Mouse (Mus musculus) midbrain, embryonic 10.5 days (tissue): ENCODE results near the gene Sema3a. TPM values are rescaled to one million over a fixed set of nuclear protein-coding genes. Genes with fewer than 3 reads are reported as not detected.

ENCODE experiments used
- DNase-seq: peaks from one replicate; pipeline ENCODE4 v3.0.0-alpha.2; 2017; ENCODE audit warnings: low spot score
- H3K27ac ChIP-seq: fragments of 300-500 bp; sonication (generic); replicated peaks from 2 replicates; pipeline ENCODE4 v1.5.1; 2016; ENCODE audit warnings: mild to moderate bottlenecking
- H3K27me3 ChIP-seq: fragments of 300-500 bp; sonication (generic); 2 replicates; pipeline ENCODE4 v1.6.1; 2016; ENCODE audit warnings: low read depth, mild to moderate bottlenecking; ENCODE audit not compliant: poor library complexity, severe bottlenecking
- H3K36me3 ChIP-seq: fragments of 300-500 bp; sonication (generic); 2 replicates; pipeline ENCODE4 v1.6.1; 2016; ENCODE audit warnings: mild to moderate bottlenecking, moderate library complexity
- H3K4me1 ChIP-seq: fragments of 300-500 bp; sonication (generic); 2 replicates; pipeline ENCODE4 v1.6.1; 2016
- H3K4me3 ChIP-seq: fragments of 300-500 bp; sonication (generic); 2 replicates; pipeline ENCODE4 v1.5.1; 2016; ENCODE audit warnings: mild to moderate bottlenecking, moderate library complexity
- H3K9me3 ChIP-seq: fragments of 300-500 bp; sonication (generic); replicated peaks from 2 replicates; pipeline ENCODE4 v1.6.1; 2016; ENCODE audit warnings: mild to moderate bottlenecking
- WGBS: fragments of 180-500 bp; shearing (Covaris S2); methylation state at CpG from one replicate; pipeline ENCODE4 v1.1.7; 2016; 5-methylcytosine and 5-hydroxymethylcytosine counted together
- polyA plus RNA-seq: library from polyadenylated mRNA; unstranded; fragments of >200 nt; fragmentation: Nextera tagmentation; extraction: Ambion mirVana; gene quantifications from 2 replicates; pipeline ENCODE4 v1.2.1, GENCODE M21; 2016

Gene Sema3a
- polyA plus RNA-seq, 1 experiment from 2014 or later = 15.8 TPM

DNA sequence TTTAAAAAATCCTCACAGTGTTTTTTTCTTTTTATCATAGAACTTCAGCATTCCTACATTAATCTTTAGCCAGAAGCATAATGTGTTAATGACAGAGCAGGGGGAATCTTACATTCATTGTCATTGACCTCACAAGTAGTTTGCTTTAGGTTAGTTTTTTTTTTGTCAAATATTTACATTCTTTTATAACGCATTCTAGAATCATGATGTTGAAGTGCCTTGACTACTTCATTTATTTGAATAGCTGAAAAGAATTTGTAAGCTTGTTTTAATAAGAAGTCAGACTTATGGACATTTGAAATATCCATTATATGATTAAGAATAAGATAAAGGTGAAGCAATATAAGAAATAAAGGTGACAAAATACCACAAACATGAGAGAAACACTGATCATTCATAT, 212.5 kb downstream of the Sema3a start:
- Histone ChIP-seq H3K9me3 (no peaks in the 10 kb centered on the region), H3K4me3 (no peak overlapping the region), H3K27ac (no peak overlapping the region), H3K4me1 (no peaks in the 10 kb centered on the region), H3K27me3 (no peaks in the 10 kb centered on the region), H3K36me3 (no peaks in the 10 kb centered on the region)
- DNase-seq = no peak
- WGBS = 84% methylated on average over 1 of the region's 1 CpGs

- Histone ChIP-seq H3K36me3 (no peaks in the 10 kb centered on the region), H3K27ac (no peak overlapping the region), H3K4me3 (no peak overlapping the region), H3K4me1 (no peaks in the 10 kb centered on the region), H3K9me3 (no peaks in the 10 kb centered on the region), H3K27me3 (no peaks in the 10 kb centered on the region)
- DNase-seq = no peak
- 93% methylated on average over 4 of the region's 4 CpGs for WGBS
These were observed 221.9 kb downstream of the Sema3a start for GRCm38 (mm10) chr5:13347068-13347467.

DNA sequence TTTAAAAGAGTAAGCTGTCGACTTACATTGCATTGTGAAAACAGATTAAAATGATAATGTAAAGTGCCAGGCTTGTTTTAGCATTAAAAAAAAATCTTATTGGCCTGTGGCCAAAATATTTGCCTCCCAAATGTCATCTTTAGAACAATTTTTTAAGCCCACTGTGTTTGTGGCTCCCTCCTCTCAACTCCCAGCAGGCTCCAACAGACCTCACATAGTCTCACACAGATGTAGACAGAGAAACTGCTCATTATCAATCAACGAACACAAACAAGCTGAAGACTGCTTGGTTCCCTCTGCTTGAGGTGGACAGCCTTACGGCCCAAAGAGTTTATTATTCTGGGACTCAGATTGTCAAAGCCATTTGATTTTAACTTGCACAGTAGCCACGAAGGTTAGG, 226.4 kb downstream of the Sema3a start:
- no peaks in the 10 kb centered on the region for H3K9me3 ChIP-seq
- WGBS = 72% methylated on average over 4 of the region's 4 CpGs
- no peak for DNase-seq
- no peak overlapping the region for H3K27ac ChIP-seq
- H3K4me3 ChIP-seq = no peak overlapping the region
- H3K27me3 ChIP-seq = no peaks in the 10 kb centered on the region
- H3K36me3 ChIP-seq = no peaks in the 10 kb centered on the region
- no peaks in the 10 kb centered on the region for H3K4me1 ChIP-seq

DNA sequence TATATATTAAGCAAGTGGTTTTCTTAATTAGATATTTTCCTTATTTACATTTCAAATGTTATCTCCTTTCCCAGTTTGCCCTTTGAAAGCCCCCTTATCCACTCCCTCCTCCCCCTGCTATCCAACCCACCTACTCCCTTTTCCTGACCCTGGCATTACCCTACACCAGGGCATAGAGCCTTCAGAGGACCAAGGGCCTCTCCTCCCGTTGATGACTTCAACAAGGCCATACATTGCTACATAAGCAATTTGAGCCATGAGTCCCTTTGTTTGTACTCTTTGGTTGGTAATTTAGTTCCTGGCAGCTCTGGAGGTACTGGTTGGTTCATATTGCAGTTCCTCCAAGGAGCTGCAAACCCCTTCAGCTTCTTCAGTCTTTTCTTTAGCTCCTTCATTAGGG, 227.8 kb downstream of the Sema3a start:
- no peaks in the 10 kb centered on the region for H3K9me3 ChIP-seq
- 73% methylated on average over 1 of the region's 1 CpGs for WGBS

DNA sequence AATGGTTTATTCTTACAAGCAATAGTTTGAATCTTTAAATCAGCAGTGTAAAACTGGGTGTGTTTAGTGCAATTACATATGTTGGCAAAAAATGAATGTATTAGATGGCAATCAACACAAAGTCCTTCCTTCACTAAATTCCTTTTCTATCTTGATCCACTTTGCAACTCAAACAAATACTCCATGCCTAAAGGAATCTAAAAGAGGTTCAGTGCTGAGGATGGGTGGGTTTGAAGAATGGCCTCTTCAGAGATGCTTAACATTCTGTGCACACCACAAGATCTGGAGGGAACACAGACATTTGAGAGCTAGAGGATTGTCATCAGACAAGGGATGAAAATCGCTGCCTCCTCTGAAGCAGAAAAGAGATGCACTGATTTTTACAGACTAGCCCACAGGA, 228.3 kb downstream of the Sema3a start:
- no peak overlapping the region for H3K27ac ChIP-seq
- DNase-seq = no peak
- WGBS = 78% methylated on average over 1 of the region's 1 CpGs

More for the DNA sequence above, 227.8 kb downstream of the Sema3a start:
- Histone ChIP-seq H3K27me3 (no peaks in the 10 kb centered on the region), H3K36me3 (no peaks in the 10 kb centered on the region), H3K4me1 (no peaks in the 10 kb centered on the region), H3K27ac (no peak overlapping the region), H3K4me3 (no peak overlapping the region)
- DNase-seq = no peak

GRCm38 (mm10) chr5:13354913-13355312, 229.7 kb downstream of the Sema3a start:
- Histone ChIP-seq H3K4me3 (no peak overlapping the region), H3K27me3 (no peaks in the 10 kb centered on the region), H3K4me1 (no peaks in the 10 kb centered on the region), H3K27ac (no peak overlapping the region), H3K36me3 (no peaks in the 10 kb centered on the region), H3K9me3 (no peaks in the 10 kb centered on the region)
- 77% methylated on average over 1 of the region's 1 CpGs for WGBS
- DNase-seq = no peak

More for the DNA sequence above, 228.3 kb downstream of the Sema3a start:
- Histone ChIP-seq H3K4me1 (no peaks in the 10 kb centered on the region), H3K4me3 (no peak overlapping the region), H3K27me3 (no peaks in the 10 kb centered on the region), H3K36me3 (no peaks in the 10 kb centered on the region), H3K9me3 (no peaks in the 10 kb centered on the region)

GRCm38 (mm10) chr5:13358770-13359169, 233.6 kb downstream of the Sema3a start:
- H3K4me3 ChIP-seq = no peak overlapping the region
- H3K27ac ChIP-seq = no peak overlapping the region
- no peaks in the 10 kb centered on the region for H3K27me3 ChIP-seq
- H3K4me1 ChIP-seq = no peaks in the 10 kb centered on the region
- WGBS = 78% methylated on average over 4 of the region's 4 CpGs
- no peaks in the 10 kb centered on the region for H3K36me3 ChIP-seq
- DNase-seq = no peak
- no peaks in the 10 kb centered on the region for H3K9me3 ChIP-seq

DNA sequence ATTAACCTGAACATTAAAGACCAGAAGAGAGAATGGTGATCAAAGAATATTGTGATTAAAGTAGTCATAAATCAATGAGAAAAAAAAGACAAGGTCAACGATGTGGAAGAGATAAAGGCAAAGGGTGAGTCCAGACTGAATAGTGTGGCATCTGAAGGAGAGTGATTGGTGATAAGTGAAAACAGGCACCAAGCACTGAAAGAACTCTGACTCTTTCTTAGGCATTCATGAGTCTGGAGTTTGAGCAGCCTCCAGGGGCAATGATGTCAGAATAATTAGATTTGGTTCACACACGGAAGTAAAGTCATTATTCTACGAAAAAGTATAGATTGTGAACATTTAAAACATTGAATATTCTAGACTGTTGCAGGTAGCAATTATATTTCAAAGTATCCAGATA, 235.5 kb downstream of the Sema3a start:
- H3K36me3 ChIP-seq = no peaks in the 10 kb centered on the region
- DNase-seq = no peak
- no peak overlapping the region for H3K4me3 ChIP-seq
- 61% methylated on average over 3 of the region's 3 CpGs for WGBS
- no peaks in the 10 kb centered on the region for H3K9me3 ChIP-seq
- H3K27ac ChIP-seq = no peak overlapping the region
- no peaks in the 10 kb centered on the region for H3K4me1 ChIP-seq
- no peaks in the 10 kb centered on the region for H3K27me3 ChIP-seq

- Histone ChIP-seq H3K4me1 (no peaks in the 10 kb centered on the region), H3K4me3 (no peak overlapping the region), H3K27ac (no peak overlapping the region), H3K36me3 (no peaks in the 10 kb centered on the region), H3K9me3 (no peaks in the 10 kb centered on the region), H3K27me3 (no peaks in the 10 kb centered on the region)
- DNase-seq = no peak
- 86% methylated on average over 2 of the region's 2 CpGs for WGBS
These were observed 239.9 kb downstream of the Sema3a start for GRCm38 (mm10) chr5:13365108-13365507.

DNA sequence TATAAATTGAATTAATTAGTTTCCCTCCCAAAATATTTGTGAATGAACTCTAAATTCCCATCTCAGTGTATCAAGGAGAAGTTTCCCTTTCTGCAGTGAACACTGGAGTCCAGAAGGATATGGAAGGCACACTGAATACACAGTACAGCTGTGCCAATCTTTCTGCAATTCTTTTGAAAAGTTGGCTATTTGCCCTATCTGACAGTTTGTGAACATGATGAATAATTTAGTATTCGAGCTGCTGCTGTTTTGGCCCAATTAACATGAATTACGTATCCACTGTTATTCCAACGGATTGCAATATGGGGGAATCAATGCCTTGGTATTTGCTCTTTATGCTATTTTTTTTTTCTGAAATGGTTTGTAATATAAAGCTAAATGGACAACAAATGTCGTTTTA, 254.0 kb downstream of the Sema3a start:
- H3K4me1 ChIP-seq = no peaks in the 10 kb centered on the region
- no peaks in the 10 kb centered on the region for H3K36me3 ChIP-seq
- no peak for DNase-seq
- H3K27me3 ChIP-seq = peaks cover 10% of the 10 kb centered on the region
- H3K4me3 ChIP-seq = no peak overlapping the region
- 89% methylated on average over 4 of the region's 4 CpGs for WGBS
- no peaks in the 10 kb centered on the region for H3K9me3 ChIP-seq
- no peak overlapping the region for H3K27ac ChIP-seq

GRCm38 (mm10) chr5:13384047-13384446, 258.8 kb downstream of the Sema3a start:
- Histone ChIP-seq H3K27me3 (peaks cover 50% of the 10 kb centered on the region), H3K4me3 (no peak overlapping the region), H3K9me3 (no peaks in the 10 kb centered on the region), H3K4me1 (no peaks in the 10 kb centered on the region), H3K36me3 (no peaks in the 10 kb centered on the region), H3K27ac (no peak overlapping the region)
- no peak for DNase-seq
- WGBS = 75% methylated on average over 4 of the region's 4 CpGs

GRCm38 (mm10) chr5:13384714-13385113, 259.5 kb downstream of the Sema3a start:
- H3K4me3 ChIP-seq = no peak overlapping the region
- H3K27ac ChIP-seq = no peak overlapping the region
- WGBS = 78% methylated on average over 4 of the region's 4 CpGs
- no peaks in the 10 kb centered on the region for H3K4me1 ChIP-seq
- no peaks in the 10 kb centered on the region for H3K36me3 ChIP-seq
- DNase-seq = no peak
- H3K9me3 ChIP-seq = no peaks in the 10 kb centered on the region
- H3K27me3 ChIP-seq = peaks cover 56% of the 10 kb centered on the region

DNA sequence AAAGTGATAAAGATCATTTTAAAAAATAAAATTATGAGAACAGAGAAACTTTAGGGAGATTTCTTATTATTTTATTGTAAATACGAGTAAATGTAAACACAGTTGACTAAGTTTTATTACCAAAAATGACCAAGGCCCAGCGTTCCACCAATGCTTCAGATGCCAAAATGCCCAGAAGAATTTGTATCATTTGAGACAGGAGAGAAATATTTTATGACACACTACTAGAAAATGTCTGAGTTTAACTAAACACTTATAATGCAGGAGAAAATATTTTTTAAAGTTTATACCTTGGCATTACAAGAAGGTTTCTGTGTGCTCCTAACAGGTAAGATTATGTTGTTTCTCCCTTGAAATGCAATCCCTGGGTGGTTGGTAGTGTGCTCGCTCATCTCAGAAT, 261.4 kb downstream of the Sema3a start:
- Histone ChIP-seq H3K27ac (no peak overlapping the region), H3K36me3 (no peaks in the 10 kb centered on the region), H3K9me3 (no peaks in the 10 kb centered on the region), H3K4me1 (no peaks in the 10 kb centered on the region), H3K4me3 (no peak overlapping the region), H3K27me3 (peaks cover 75% of the 10 kb centered on the region)
- no peak for DNase-seq
- WGBS = 92% methylated on average over 3 of the region's 3 CpGs

GRCm38 (mm10) chr5:13387679-13388078, 262.5 kb downstream of the Sema3a start:
- DNase-seq = no peak
- no peak overlapping the region for H3K27ac ChIP-seq
- peaks cover 86% of the 10 kb centered on the region for H3K27me3 ChIP-seq
- no peaks in the 10 kb centered on the region for H3K36me3 ChIP-seq
- 81% methylated on average over 3 of the region's 3 CpGs for WGBS
- no peaks in the 10 kb centered on the region for H3K4me1 ChIP-seq
- no peaks in the 10 kb centered on the region for H3K9me3 ChIP-seq
- H3K4me3 ChIP-seq = no peak overlapping the region
